Mouse (Mus musculus): ENCODE measurements around the gene Tulp3. TPM values are rescaled to one million over a fixed set of nuclear protein-coding genes. Genes with fewer than 3 reads are reported as not detected.

The Tulp3 gene
- total RNA-seq, 2 experiments from 2014 or later = 17.6 to 18.4 TPM

GRCm38 (mm10) chr6:128301458-128301857, 54.2 kb downstream of the Tulp3 start:
- intact Hi-C loops (cut with DNase I) = no loop called here

GRCm38 (mm10) chr6:128300134-128301001, 55.3 kb downstream of the Tulp3 start, which contains the start of gene Tead4:
Tead4 (minus strand) TSS chr6:128300823.
- no peak for DNase-seq (ENCODE audit: low spot score in 2 of 2)
- intact Hi-C loops (cut with DNase I) = no loop called here

More at GRCm38 (mm10) chr6:128301458-128301857, 54.2 kb downstream of the Tulp3 start:
- no peak for DNase-seq (ENCODE audit: low spot score in 2 of 2)

- intact Hi-C loops (cut with DNase I) = no loop called here
- no peak for DNase-seq (ENCODE audit: low spot score in 2 of 2)
Observed at GRCm38 (mm10) chr6:128299292-128300133, 56.1 kb downstream of the Tulp3 start.

GRCm38 (mm10) chr6:128298246-128298645, 57.4 kb downstream of the Tulp3 start:
- intact Hi-C loops (cut with DNase I) = no loop called here
- DNase-seq (ENCODE audit: low spot score in 2 of 2) = no peak

- intact Hi-C loops (cut with DNase I) = no loop called here
- DNase-seq (ENCODE audit: low spot score in 2 of 2) = no peak
Observed at GRCm38 (mm10) chr6:128296750-128297393, 58.8 kb downstream of the Tulp3 start.

DNA sequence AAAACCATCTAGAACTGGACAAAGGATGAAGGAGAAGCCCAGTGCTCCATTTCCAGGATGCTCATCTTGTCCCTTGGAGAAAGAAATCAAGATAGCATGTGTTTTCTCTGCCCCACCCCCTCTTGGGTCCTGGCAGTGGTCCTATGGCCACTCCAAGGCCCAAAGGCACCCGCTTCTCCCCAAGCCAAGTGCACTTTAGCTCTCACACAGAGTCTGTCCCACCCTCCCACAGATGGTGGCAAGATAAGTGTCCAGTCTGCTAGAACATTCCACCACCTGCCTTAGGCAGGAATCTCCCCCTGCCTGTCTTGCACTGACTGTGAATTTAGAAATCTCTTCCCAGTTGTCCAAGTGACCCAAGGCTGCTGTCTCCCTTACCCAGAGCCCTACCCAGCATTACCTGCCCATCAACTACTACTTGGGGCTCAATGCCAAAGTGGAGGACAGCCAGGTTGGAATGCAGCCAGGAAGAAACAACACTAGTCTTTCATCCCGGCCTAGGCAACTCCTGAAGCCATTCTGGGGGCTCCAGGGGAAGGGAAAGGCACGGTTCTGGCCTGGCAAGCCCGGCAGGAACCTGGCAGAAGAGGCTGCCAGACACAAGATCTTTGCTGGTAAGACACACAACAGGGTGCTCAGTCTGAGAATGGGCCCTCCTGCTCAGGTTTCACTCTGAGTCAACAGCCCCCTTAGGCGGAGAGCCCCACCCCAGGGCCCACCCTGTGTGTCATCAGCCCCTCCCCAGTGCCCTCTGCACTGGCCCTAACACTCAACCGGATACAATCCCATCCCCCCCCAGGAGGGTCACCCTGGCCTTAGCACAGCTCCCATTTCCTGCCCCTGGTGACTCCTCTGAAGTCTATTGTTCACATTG, 59.5 kb downstream of the Tulp3 start:
- peak; percentile 16 to 55 for DNase-seq (ENCODE audit: low spot score in 2 of 2)
- intact Hi-C loops (cut with DNase I) = no loop called here

DNA sequence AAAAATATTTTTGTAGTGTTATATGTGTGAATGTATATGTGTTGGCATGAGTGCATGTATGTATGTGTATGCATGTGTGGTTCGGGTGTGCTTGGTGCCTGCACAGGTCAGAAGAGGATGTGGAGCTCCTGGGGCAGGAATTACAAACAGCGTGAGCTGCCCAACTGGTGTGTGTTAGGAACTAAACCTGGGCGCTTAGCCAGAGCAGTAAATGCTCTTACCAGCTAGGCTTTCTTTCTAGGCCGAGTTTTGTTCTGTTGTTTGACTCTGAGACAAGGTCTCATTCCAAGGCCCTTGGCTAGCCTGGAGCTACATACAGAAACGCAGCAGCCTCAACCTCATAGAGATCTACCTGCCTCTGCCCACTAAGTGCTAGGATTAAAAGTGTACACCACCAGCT, 64.4 kb downstream of the Tulp3 start:
- intact Hi-C loops (cut with DNase I) = no loop called here
- no peak for DNase-seq (ENCODE audit: low spot score in 2 of 2)

GRCm38 (mm10) chr6:128288681-128289080, 67.0 kb downstream of the Tulp3 start:
- DNase-seq (ENCODE audit: low spot score in 2 of 2) = no peak
- intact Hi-C loops (cut with DNase I) = no loop called here

GRCm38 (mm10) chr6:128285792-128286430, 69.7 kb downstream of the Tulp3 start:
- intact Hi-C loops (cut with DNase I) = no loop called here
- DNase-seq (ENCODE audit: low spot score in 2 of 2) = peak; percentile 31 to 38

DNA sequence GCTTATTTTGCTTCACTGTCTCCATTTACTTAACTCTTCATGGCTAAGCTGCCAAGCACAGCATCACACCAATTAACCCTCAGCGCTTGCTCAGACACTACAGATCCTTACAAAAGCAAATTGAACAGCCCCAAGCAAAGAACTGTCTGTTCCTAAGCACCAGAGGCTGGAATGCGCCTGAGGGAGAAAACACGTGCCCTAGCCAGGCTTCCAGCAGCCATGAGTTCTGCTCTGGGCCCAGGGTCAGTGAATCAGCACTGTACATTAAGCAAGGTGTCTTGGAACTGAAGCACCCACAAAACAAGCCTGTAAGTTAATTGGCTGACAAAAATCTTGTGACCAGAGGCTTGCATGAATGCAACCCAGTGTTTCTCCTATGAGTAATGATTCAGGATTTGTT, 73.5 kb downstream of the Tulp3 start:
- DNase-seq (ENCODE audit: low spot score in 2 of 2) = no peak
- intact Hi-C loops (cut with DNase I) = no loop called here

- intact Hi-C loops (cut with DNase I) = no loop called here
- DNase-seq (ENCODE audit: low spot score in 2 of 2) = no peak
Observed at GRCm38 (mm10) chr6:128280472-128281145, 75.0 kb downstream of the Tulp3 start.

GRCm38 (mm10) chr6:128279608-128280007, 76.0 kb downstream of the Tulp3 start:
- intact Hi-C loops (cut with DNase I) = no loop called here
- DNase-seq (ENCODE audit: low spot score in 2 of 2) = no peak

- intact Hi-C loops (cut with DNase I) = no loop called here
- DNase-seq (ENCODE audit: low spot score in 2 of 2) = no peak
Observed at GRCm38 (mm10) chr6:128279099-128279498, 76.6 kb downstream of the Tulp3 start.

DNA sequence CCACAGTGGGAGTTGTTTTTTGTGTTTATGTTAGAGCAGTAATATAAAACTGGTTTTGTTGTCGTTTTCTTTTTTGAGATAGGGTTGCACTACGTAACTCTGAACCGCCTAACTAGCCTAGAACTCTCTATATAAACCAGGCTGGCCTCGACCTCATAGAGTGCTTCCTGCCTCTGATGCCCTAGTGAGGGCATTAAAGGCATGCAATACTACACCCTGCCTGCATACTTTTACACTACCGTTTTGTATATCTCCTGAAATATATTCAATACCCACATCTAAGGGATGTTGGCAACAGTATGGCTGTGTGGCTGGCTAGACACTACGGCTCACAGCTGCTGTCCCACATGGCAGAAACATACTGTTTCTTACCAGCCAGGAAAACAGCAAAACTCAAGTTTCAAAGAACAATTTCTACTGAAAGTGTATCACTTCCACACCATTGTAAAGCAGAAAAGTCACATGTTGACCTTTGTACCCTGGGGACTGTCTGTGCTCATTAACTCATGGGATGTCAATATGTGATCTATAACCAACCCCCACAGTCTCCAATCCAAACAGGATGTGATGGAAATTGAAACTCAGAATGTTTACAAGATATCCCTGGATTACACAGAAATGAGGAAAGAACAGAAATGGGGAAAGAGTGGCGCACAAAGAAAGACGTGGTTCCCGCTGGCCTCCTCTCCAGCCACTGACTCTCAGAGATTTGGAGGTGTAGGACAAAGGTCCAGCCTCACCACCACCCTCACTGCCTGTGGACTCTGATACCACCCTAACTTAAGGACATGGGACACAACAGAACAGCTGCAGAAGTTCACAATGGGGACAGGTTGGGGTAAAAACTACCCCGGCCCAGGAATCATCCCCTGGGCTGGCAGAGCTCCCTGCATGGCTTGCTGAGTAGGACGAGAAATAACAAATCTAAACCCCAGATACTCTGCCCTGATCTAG, 78.2 kb downstream of the Tulp3 start:
- peak in 1 of 2 experiments; percentile 43 for DNase-seq (ENCODE audit: low spot score in 2 of 2)
- intact Hi-C loops (cut with DNase I) = no loop called here

- DNase-seq (ENCODE audit: low spot score in 2 of 2) = no peak
- intact Hi-C loops (cut with DNase I) = no loop called here
Observed at GRCm38 (mm10) chr6:128276349-128276748, 79.3 kb downstream of the Tulp3 start.

- intact Hi-C loops (cut with DNase I) = no loop called here
- peak in 1 of 2 experiments; percentile 21 for DNase-seq (ENCODE audit: low spot score in 2 of 2)
Observed at GRCm38 (mm10) chr6:128275506-128276064, 80.1 kb downstream of the Tulp3 start.

Measured in left cerebral cortex, postnatal 14 days (tissue).